Mouse (Mus musculus) gastrocnemius, postnatal 14 days (tissue): Measurements from ENCODE around the gene Cds2. TPM values are rescaled to one million over a fixed set of nuclear protein-coding genes. Genes with fewer than 3 reads are reported as not detected.
A peak's percentile ranks its signal among the peaks of the same experiment; 100 is the strongest.
"Not testable (repeated sequence)": the region's sequence is repeated elsewhere in the genome, so short reads cannot be mapped to it uniquely, and the experiment has no call there.

Experiments
- DNase-seq: peaks from one replicate; pipeline ENCODE4 v3.0.0; 2021; ENCODE audit warnings: mixed read lengths
- intact Hi-C: fragments of 180-260 bp; cut with DNase I; formaldehyde crosslinking; loops from one replicate; pipeline ENCODE4 v1.15.1; 2025; ENCODE audit warnings: low total_unique reads
- total RNA-seq, 2 experiments: library from RNA; stranded (reverse); gene quantifications; 2 replicates each; pipeline ENCODE4 v1.2.3; 2021

The Cds2 gene
- total RNA-seq, 2 experiments from 2014 or later = 22.2 to 22.4 TPM

DNA sequence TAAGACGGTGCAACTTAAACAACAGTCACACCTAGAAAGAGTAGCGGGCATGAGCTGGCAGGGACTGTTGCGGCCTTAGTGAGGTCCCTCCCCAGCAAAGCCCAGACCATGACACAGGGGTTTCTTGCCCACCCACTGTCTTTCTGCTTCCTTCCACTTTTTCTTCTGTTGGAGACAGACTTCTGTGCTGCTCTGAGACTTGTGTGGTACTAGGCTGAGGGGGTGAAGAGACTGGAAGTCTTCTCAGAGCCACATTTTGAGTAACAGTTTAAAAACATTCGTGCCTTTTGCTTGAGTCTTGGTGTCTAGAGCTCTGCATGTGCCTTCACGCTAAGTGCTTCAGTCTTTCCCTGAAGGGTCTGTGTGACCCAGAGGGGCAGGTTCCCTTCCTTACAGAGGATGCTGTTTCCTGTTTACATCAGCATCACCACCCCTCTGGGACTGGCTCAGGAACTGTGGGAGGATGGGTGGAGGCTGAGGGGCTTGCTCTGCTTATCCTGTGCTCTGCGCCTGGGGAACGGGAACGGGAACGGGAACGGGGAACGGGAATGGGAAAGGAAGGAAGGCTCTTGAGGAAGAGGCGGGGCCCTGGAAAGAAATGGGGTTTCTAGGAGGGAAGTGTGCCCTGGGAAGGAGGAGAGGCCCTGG lies 21.7 kb downstream of the Cds2 start:
- intact Hi-C loops = no loop called here
- DNase-seq = peak; percentile 56

DNA sequence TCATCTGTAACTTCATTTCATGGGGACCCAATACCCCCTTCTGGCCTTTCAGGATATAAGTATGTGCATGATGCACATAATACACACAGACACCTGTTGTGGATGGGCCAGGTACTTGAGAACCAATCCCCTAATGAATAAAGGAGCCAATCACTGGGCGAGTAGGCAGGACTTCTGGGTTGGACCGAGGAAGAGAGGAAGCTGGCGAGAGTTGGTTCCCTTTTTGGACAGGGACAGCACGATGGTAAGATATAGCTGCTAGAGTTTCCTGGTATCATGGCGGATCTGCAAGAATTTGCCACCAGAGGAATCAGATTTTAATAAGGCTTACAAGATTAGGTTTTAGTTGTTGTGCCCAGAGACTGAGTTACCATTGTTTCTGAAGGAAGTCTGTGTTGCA lies 22.8 kb downstream of the Cds2 start:
- intact Hi-C loops = not testable (repeated sequence)

DNA sequence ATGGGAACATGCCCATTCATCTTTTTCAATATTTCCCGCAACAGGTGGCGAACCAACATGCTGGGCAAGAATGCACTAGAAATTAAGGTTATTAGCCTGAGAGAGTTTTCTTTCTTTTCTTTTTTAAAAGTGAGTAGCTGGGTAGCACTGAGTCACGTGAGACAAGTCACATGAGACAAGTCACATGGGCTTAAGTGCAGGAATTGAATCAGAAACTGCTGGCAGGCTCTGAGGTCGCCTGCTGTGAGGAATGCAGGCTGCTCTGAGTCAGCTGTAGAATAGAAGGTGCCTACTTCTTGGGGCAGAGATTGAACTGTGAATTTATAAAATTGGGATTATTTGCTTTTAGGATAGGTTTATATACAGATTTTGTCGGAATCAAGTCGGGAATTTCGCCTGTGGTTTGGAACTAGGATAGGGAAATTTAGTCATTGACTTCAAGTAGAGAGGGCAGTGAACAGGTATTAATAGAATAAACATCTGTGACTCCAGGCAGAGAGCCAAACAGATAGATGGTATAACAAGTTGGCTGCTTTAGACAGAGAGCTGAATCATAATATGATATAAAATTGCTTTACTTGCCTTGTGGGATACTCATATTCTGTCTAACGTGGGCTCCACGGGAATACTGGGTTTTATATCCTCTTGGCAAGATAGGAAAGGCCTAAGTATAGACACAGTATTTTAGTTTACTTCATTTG lies 23.6 kb downstream of the Cds2 start:
- DNase-seq = no peak
- intact Hi-C loops = no loop called here

More for the DNA sequence above, 22.8 kb downstream of the Cds2 start:
- DNase-seq = not testable (repeated sequence)

DNA sequence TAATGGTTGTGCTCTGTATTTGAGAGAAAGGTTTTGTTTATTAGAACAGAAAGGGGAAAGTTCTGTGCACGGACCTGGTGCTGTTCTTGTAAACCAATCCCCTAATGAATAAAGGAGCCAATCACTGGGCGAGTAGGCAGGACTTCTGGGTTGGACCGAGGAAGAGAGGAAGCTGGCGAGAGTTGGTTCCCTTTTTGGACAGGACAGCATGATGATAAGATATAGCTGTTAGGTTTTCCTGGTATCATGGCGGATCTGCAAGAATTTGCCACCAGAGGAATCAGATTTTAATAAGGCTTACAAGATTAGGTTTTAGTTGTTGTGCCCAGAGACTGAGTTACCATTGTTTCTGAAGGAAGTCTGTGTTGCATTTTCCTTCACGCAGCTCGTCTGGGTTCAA lies 26.3 kb downstream of the Cds2 start:
- intact Hi-C loops, DNase-seq: not testable (repeated sequence)

DNA sequence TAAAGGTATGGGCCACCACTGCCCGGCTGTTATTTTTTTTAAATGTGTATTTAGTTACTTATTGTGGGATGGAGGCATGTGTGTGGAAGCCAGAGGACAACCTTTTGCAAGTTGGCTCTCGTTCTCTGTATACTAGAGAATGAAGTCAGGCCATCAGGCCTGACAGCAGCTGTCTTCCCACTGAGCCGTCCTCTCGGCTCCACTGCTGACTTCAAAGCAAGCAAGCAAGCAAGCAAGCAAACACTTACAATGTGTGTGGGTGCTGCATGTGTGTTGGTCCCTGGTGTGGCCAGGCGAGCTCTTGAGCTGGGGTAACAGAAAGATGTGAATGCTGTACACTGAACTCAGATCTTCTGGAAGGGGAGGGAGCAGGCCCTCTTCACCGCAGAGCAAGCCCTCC lies 27.9 kb downstream of the Cds2 start:
- intact Hi-C loops = no loop called here
- no peak for DNase-seq

DNA sequence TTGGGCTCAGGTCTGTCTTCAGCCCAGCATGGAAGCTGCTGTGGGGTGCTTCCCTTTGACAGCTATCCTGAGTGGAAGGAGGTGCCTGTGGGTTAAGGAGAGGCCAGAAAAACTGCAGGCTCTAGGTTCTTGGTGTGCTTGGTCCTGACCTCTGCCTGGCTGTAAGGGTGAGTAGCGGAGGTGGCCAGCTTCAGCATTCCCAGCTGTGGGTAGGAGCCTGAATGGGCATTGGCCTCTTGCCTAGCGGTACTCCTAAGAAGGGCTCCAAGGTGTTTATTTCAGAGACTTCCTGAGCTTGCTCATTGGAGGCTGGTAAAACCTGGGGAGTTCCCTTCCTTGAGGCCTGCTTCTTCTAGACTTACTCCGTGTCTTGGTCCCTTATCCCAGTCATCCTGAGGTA lies 28.3 kb downstream of the Cds2 start:
- peak; percentile 55 for DNase-seq
- intact Hi-C loops = no loop called here

DNA sequence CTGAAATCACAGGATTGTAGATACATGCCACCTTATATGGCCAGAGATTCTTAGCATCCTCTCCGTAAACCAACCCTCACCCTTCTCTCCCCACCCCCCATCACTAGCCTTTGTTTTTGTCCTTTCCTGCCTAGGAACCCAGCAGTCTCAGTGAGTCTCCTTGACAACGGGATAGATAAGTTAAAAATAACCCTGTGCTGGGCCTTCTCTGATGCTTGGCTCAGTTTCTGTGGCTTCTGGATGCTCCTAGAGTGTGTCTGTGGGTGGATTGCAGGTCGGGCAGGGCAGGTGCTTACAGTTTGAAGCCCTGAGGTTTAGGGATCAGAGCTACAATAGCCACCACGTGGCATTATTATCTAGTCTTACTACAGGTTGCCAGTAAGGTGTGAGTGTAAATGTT lies 29.1 kb downstream of the Cds2 start:
- DNase-seq = no peak
- intact Hi-C loops = no loop called here

DNA sequence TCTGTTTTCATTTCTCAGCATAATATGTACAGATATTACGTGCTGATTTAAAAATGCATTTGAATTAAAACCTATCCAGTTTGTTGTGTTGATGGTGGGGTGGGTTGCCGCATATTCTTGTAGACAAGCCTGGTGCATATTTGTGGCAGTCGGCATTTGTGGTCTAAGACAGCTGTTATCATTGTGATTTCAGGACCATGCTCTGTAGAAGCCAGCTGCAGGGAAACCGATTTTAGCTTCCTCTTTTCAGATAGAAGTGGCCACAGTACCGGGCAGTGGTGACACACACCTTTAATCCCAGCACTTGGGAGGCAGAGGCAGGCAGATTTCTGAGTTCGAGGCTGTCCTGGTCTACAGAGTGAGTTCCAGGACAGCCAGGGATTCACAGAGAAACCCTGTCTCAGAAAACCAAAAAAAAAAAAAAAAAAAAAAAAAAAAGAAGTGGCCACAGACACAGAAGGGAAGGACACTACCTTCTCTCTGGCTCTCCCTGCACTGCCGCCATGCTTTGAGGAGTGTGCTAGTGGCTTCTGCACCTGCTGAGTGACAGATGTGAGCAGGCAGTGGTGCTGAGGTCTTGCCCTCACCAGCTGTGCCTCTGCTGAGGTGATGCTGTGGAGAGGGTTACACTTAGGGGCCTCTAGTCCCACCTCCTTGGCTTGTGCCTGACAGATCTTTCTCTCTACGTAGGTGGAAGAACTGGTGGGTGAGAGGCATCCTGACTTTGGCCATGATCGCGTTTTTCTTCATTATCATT lies 30.9 kb downstream of the Cds2 start:
- no peak for DNase-seq
- intact Hi-C loops = no loop called here

DNA sequence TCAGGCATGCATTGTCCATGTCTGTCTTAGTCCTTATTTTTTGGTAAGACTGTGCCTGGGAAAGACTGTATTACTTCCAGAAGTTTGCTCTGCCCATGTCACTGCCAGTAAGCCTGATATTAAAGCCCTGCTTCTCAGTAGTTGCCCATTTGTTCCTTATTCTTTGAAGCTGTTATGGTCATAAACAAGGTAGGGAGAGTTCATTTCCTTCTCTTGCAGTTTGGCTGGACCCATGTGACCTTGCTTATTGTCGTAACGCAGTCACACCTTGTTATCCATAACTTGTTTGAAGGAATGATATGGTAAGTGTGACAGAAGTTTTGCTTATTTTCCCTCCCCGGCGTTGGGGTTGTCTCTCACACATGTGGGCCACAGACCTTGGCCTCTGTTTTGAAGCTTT lies 35.3 kb downstream of the Cds2 start:
- no peak for DNase-seq
- intact Hi-C loops = no loop called here

DNA sequence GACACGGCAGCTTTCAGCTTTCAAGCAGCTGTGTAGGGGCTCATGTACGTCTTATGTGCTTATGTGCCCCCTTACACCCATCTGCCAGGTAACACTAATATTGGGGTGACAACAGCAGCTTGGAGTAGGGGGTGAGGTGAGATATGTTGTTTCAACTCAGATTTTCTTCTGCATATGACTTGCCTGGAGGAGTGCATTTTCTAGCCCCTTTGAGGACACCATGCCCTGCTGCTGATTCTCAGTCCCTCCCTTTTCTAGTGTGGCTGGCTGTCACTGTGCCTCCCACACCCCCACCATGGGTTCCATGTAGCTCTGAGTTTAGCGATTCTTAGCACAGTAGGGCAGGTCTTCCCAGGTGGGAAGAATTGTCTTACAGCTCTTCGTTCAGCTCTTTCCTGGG lies 38.5 kb downstream of the Cds2 start:
- intact Hi-C loops = no loop called here
- no peak for DNase-seq

DNA sequence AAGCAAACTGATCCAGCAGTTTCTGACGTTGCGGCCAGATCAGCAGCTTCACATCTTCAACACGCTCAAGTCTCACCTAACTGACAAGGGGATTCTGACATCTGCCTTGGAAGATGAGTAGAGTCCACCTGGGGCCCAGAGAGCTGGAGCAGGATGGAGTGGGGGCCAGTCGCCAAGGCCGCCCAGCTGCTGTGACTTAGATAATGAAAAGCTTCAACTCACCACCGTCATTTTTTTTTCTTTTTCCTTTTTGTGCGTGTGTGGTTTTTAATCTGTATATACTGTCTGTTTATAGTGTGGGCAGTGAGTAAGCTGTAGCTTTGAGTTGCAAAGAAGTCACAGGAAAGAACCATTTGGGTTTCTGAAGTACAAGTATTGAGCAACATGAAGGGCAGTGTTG lies 42.2 kb downstream of the Cds2 start:
- DNase-seq = no peak
- intact Hi-C loops = loop anchor here (5.0 kb wide), 1 partner anchor 48 kb away; no protein-coding TSS in a partner anchor

DNA sequence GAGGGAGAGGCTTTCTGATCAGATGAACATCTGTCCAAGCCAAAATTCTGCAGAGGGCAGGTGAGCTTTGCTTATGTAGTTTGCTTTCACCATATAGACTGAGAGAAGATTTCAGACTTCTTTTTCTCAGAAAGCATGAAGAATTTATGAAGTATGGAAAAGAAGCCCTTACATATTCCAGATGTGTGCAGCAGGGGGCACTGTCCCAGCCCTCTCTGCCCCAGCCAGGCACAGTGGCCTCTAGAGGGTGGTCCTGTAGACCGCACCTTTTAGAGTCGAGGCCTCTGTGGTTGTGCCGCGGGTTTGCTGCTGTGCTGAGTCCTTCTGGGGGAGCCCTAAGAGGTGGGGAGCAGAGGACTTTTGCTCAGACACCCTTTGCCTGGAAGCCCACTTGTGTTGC lies 43.0 kb downstream of the Cds2 start:
- intact Hi-C loops = loop anchor here (5.0 kb wide), 1 partner anchor 49 kb away; no protein-coding TSS in a partner anchor
- no peak for DNase-seq

DNA sequence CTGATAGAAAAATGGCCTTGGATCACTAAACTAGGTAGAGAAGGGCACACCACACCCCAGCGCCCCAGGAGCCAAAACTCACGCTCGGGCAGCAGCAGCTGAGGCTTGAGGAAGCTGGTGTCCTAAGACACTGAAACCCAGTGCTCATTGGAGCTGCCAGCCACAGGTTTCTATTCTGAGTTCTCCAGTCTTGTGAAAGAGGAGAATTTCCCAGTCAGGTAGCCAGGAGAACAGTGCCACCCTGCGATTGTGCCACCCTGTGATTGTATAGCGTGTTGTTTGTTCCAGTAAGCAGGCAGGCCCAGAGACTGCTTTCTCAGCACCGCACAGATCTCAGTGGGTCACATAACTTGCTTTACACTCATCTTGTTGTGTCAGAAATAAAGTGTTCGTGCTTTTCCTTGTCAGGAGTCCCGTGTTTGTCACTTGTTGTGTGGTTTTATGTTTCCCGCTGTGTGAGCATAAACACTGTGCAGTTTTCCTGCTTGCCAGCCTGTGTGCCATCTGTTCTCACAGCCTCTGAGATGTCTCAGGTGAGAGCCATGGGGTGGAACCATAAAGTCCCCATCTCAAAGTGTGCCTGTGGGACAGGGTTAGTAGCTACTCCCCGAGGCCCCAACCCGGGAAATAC lies 44.4 kb downstream of the Cds2 start:
- DNase-seq = no peak

DNA sequence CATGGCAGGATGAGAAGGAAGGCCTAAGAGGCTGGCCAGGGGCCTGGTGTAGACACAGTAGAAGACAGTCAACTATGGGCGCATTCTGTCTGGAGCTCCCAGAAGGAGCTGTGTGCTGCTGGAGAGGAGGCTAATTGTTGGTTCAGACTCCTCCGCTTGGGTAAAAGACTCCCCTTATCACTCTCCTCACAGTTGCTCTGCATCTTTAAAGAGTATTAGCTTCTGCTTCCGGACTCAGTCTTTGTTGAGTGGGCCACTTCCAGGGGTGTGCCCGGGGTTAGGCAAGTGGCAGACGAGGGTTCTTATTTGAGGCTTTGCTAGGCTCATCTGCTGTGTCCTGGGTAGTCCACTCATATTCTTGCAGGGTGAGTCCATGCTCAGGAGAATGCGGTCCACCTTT lies 45.9 kb downstream of the Cds2 start:
- intact Hi-C loops = loop anchor here (5.0 kb wide), 1 partner anchor 52 kb away; no protein-coding TSS in a partner anchor

More for the DNA sequence above, 44.4 kb downstream of the Cds2 start:
- intact Hi-C loops = loop anchor here (5.0 kb wide), 1 partner anchor 50 kb away; no protein-coding TSS in a partner anchor

DNA sequence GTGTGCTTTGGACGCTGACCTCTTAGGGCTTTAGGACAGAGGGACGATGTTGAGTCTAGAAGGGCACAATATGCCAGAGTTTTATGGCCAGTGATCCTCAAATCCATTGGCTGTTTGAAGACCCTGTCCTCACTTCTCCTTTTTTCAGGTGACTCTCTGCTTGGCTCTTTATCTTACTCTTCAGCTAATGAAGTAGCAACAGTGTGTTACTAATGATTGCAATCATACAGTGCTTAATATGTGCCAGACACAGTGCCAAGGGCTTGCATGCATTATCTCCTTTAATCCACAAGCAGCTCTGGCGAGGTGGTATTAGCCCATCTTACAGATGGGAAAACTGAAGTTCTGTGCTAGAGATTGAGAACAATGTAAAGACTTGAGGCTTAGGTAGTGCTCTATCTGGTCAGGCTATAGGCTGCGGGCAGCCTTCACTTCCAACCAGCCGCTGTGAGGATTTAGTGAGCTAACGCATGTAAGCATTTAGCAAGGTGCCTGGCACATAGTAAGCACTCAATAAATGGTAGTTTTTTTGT lies 46.5 kb downstream of the Cds2 start:
- DNase-seq = no peak
- intact Hi-C loops = loop anchor here (5.0 kb wide), 1 partner anchor 52 kb away; no protein-coding TSS in a partner anchor

More for the DNA sequence above, 45.9 kb downstream of the Cds2 start:
- no peak for DNase-seq

DNA sequence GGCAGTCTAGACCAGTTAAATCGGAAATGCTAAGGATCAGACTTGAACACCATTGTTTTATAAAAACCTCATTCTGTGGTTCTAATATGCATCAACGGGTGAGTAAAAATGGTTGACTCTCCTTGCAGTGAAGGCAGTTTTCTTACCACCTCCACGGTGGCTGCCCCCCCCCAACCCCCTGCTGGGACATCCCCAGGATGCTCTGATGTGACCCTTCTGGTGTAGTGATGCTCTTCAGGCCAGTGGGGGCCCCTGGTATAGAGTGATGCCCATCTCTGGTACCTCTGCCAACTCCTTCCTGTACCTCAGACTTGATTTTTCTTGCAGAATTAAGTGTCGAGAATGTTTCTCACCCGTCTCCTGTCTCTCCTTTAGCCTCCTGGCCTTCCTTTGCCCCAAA lies 49.7 kb downstream of the Cds2 start:
- no peak for DNase-seq
- intact Hi-C loops = no loop called here

DNA sequence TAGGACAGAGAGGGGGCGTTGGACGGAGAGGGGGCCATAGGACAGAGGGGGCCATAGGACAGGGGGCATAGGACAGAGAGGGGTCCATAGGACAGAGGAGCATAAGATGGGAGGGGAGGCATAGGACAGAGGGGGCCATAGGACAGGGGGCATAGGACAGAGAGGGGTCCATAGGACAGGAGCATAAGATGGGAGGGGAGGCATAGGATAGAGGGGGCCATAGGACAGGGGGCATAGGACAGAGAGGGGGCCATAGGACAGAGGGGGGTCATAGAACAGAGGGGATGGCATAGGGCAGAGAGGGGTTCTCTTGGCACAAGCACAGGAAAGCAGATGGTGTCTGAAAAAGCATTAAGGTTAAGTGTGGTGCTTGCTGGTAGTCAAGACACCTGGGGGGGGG lies 50.6 kb downstream of the Cds2 start:
- DNase-seq = no peak
- intact Hi-C loops = no loop called here

DNA sequence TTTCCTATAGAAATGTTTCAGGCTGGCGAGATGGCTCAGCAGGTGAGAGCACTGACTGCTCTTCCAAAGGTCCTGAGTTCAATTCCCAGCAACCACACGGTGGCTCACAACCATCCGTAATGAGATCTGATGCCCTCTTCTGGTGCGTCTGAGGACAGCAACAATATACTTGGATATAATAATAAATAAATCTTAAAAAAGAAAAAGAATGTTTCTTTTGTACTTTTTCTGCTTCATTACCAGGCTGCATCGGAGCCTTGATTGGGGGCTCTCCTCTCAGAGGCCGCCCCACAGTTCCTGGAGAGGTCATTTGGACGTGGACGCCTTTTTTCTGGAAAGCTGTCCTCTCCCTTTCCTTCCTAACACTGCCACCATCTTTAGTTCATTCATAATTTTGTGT lies 51.1 kb downstream of the Cds2 start:
- intact Hi-C loops, DNase-seq: not testable (repeated sequence)

DNA sequence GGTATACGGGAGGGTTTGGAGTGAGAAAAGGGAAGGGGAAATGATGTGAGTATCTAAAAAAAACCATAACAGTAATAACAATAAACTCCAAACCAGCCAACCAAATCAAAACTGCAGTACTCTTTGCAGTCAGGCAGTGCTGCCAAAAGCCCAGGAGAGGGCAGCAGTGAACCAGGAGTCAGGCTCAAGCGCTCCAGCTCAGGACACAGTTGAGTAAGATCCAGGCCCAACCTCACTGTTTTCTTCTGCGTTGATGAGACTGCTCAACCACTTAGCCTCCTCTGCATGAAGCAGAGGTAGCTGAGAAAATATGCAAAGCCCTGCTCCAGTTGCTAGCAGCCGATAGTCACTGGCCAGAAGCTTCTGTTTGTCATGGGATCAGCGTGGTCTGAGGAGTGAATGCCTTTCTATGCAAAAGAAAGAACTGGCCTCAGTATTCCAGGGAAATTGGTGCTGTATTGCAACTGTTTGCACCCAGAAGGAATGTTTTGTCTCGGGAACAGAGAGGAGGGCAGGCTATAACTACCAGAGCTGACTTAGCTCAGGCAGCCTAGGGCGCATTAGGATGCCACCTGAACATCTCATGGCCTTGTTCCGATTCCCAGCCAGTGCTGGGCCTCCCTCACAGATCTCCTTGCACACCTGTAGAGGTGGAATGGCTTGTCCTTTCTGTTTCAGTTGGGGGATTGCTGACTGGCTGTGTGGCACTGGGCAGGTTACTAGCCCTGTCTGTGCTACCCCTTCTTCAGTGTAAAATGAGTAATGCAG lies 53.3 kb downstream of the Cds2 start:
- intact Hi-C loops = loop anchor here (2.0 kb wide), 1 partner anchor 169 kb away; no protein-coding TSS in a partner anchor
- DNase-seq = peak; percentile 56
